Mouse (Mus musculus): ENCODE measurements around the gene Tle3.

DNA sequence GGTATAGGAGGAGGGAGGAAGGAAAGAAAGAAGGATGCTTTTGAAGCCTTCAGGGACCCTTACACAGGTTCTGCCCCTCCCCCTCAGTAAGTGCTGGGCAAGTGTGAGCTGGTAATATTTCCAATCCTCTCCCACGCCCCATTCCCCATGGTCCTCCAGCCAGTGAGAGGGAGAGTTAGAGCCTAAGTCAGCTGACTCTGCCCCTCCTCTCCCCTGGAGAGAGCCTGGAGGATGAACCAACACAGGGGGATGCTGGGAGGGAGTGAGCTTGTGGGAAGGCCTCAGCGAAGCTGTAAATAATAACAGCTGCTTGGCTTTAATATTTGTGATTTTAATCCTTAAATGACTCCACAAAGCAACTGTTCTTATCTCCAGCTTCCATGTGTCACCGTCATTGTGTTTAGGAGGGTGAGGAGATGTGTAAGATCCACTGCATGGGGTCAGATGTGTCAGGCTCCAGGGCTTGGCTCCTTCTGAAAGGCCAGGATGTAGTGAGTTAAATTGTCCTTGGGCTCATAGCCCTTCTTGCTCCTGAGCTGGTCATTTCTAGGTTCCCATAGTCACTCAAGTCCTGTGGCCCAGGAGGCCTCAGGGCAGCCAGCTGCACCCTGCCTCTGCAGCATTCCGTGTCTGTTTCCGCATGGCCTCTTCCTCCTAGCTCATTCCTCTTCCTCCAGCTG is 70.9 kb downstream of the Tle3 start:
- TF ChIP-seq POLR2A (IDR thresholded peaks at IDR 0.05; ENCODE audit: low read depth, low read length) (no peak), CTCF (IDR thresholded peaks at IDR 0.05; ENCODE audit: borderline replicate concordance, insufficient read depth, low read length) (no peak)

Measured in embryonic fibroblast, embryonic 13.5 days (primary cell).